Mouse (Mus musculus): ENCODE data around the gene 4932414N04Rik.

DNA sequence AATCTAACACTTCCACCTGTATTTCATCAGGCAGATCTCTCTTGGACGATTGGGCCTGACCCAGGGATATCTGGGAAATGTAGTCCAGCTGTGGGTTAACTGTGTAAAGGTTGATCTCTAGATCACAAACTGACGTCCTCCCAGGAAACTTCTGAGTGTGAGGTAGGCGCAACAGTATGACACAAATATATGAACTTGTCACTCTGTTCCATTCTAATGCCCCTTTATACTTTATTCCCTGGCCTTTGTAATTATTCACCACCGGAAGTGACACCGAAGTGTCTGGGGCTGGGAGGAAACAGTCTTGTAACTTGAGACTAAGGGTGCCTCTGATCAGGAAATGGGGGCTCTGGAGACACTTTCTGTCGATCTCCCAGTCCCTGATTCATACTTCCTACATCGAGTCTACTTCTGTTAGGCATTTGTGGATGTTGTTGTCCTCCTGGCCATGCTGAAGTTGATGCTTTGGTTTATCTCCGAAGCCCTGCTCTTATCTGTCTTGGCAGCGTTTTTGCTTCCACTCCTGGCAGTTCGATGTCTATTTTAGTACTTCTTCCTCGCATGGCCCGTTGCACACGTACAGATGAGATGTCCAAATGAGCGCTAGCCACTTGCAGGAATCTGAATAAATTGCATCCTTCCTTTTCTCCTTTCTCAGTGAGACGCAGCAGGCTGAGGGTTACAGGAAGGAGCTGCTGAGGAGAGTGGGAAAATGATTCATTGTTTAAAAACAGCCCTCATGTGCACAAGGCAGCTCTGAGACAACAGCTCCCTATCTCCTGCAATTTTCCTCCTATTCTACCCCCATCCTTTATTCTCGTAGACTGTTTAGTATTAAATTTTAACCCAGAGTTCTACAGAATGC lies 126.2 kb downstream of the 4932414N04Rik start:
- TF ChIP-seq CTCF (IDR thresholded peaks at IDR 0.05) (no peak), EP300 (IDR thresholded peaks at IDR 0.05) (no peak)

Data from lung, postnatal 0 days (tissue).